Mouse (Mus musculus): ENCODE measurements around the gene Nsf. TPM values are rescaled to one million over a fixed set of nuclear protein-coding genes. Genes with fewer than 3 reads are reported as not detected.

Nsf gene
- 36.9 and 40.9 TPM in 2 replicates for polyA plus RNA-seq (2012; rRNA removed)

DNA sequence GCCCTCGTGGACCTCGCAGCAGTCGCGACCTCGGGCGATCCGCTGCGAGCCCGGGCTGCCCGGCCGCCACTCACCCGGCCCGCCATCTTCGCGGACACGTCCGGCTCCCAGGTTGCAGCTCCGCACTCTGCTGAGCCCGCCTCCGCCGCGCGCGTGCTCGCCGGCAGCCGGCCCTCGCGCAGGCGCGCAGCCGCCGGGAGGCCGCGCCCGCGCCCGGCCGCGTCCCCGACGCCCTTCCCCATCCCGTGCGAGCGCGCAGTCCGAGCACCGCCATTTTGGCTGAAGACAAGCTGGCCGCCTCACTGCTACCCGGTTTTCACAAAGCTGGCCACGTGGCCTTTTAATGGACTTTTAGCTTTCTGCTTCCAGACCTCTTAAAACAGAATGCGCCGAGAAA is at the start of gene Nsf:
Nsf (minus strand) TSS at position 161 of the 397 bp plus-strand sequence.

DNA sequence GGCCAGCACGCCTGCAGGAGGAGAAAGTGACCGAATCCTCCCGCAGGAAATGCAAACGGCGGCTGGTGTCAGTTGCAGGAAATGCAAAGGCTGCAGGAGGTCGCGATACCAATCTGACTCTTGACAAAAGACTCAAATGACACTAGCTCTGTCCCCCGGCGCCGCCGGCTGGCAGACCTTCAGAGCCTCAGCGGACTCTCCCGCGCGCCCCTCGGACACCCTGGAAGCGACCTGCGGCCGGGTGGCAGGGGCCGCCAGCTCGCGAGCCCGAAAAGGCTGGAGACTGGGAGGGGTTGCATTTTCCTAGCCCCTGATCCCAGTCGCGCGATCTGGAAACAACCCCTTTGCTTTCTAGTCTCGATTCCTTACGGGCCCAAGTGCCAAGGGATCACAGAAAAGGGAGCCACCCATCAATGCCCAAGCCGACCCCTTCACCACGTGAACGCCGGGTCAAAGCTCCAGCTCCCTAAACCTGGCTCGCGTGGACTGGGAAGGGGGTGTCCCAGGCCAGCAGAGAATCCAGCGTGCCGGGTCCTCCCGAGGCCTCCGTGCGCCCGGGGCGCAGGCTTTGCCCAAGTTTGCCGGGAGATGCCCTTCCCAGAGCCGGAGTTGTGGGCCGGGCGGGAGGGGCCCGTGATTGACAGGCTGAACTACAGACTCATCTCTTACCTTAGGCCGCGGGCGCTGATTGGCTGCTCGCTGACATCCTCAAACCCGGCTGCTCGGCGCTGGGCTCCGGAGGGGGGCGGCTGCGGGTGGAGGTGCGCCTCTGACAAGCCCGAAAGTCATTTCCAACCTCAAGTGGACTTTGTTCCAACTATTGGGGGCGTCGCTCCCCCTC is 180.2 kb downstream of the Nsf start, which contains the start of gene Wnt3:
Wnt3 (plus strand) TSS at position 764 of the 841 bp plus-strand sequence.

Other genes with a start within 250 kb of the Nsf start
- 0.60 and 0.82 TPM in 2 replicates for gene Wnt9b, start 204.2 kb downstream of the Nsf start, polyA plus RNA-seq (2012; rRNA removed)
- 5.7 and 9.6 TPM in 2 replicates for gene Wnt3, start 179.9 kb downstream of the Nsf start, polyA plus RNA-seq (2012; rRNA removed)
- 86.6 and 98.2 TPM in 2 replicates for gene Arf2, start 12.7 kb upstream of the Nsf start, polyA plus RNA-seq (2012; rRNA removed)
- 0.22 and 0.57 TPM in 2 replicates for gene Crhr1, start 178.8 kb upstream of the Nsf start, polyA plus RNA-seq (2012; rRNA removed)
- not detected in 2 replicates for gene Sppl2c, start 232.3 kb upstream of the Nsf start, polyA plus RNA-seq (2012; rRNA removed)